Mouse (Mus musculus) kidney, postnatal 0 days (tissue): ENCODE measurements around the gene Gm37240. TPM values are rescaled to one million over a fixed set of nuclear protein-coding genes. Genes with fewer than 3 reads are reported as not detected.

Source experiments
- ATAC-seq: fragments of 200-750 bp; cut with Nextera tagmentation; replicated peaks from 2 replicates; pipeline ENCODE4 v1.8.0; 2017; ENCODE audit warnings: low read depth, moderate number of reproducible peaks, moderate TSS enrichment, moderate library complexity; ENCODE audit not compliant: low FRiP score
- DNase-seq: peaks from one replicate; pipeline ENCODE4 v3.0.0-alpha.2; 2016; ENCODE audit warnings: low spot score
- H3K27ac ChIP-seq: fragments of 300-500 bp; sonication (generic); 2 replicates; pipeline ENCODE4 v1.5.1; 2014; ENCODE audit warnings: mild to moderate bottlenecking
- H3K27me3 ChIP-seq: fragments of 300-500 bp; sonication (generic); 2 replicates; pipeline ENCODE4 v1.6.1; 2014; ENCODE audit warnings: low read length, mixed read lengths; ENCODE audit not compliant: insufficient read depth
- H3K36me3 ChIP-seq: fragments of 300-500 bp; sonication (generic); 2 replicates; pipeline ENCODE4 v1.6.1; 2014; ENCODE audit warnings: low read length, mixed read lengths; ENCODE audit not compliant: insufficient read depth
- H3K4me1 ChIP-seq: fragments of 300-500 bp; sonication (generic); replicated peaks from 2 replicates; pipeline ENCODE4 v1.6.1; 2014; ENCODE audit warnings: antibody characterized with exemption, low read length, mixed read lengths; ENCODE audit not compliant: insufficient read depth
- H3K4me2 ChIP-seq: fragments of 300-500 bp; sonication (generic); 2 replicates; pipeline ENCODE4 v1.6.1; 2014; ENCODE audit warnings: mild to moderate bottlenecking, low read length, moderate library complexity, mixed read lengths
- H3K4me3 ChIP-seq: fragments of 300-500 bp; sonication (generic); replicated peaks from 2 replicates; pipeline ENCODE4 v1.5.1; 2014; ENCODE audit warnings: low read depth, low read length
- H3K9ac ChIP-seq: fragments of 300-500 bp; sonication (generic); 2 replicates; pipeline ENCODE4 v1.6.1; 2014; ENCODE audit warnings: low read depth, low read length
- H3K9me3 ChIP-seq: fragments of 300-500 bp; sonication (generic); replicated peaks from 2 replicates; pipeline ENCODE4 v1.6.1; 2016; ENCODE audit warnings: low read length, inconsistent platforms, mixed read lengths
- CTCF ChIP-seq: IDR thresholded peaks from 2 replicates; pipeline ENCODE4 v1.5.1; 2016; ENCODE audit warnings: antibody characterized with exemption, low read depth, mild to moderate bottlenecking, moderate library complexity
- WGBS: fragments of 180-500 bp; shearing (Covaris S2); extraction: QIAGEN DNeasy Blood & Tissue Kit; methylation state at CpG from one replicate; pipeline ENCODE4 v1.1.7; 2014; 5-methylcytosine and 5-hydroxymethylcytosine counted together
- polyA plus RNA-seq: library from polyadenylated mRNA; unstranded; fragments of >200 nt; fragmentation: Nextera tagmentation; extraction: Ambion mirVana; gene quantifications from 2 replicates; pipeline ENCODE4 v1.2.1, GENCODE M21; 2015

Gm37240 gene
- polyA plus RNA-seq, 1 experiment from 2014 or later, result 10.8 TPM

- no peak for ATAC-seq
Measured at GRCm38 (mm10) chr3:85681136-85681535, 206.2 kb downstream of the Gm37240 start.

GRCm38 (mm10) chr3:85679960-85680359 lies 207.4 kb downstream of the Gm37240 start:
- TF ChIP-seq CTCF, result no peak
- Histone ChIP-seq H3K36me3 (no peaks in the 10 kb centered on the region), H3K4me2 (no peak overlapping the region), H3K4me1 (no peaks in the 10 kb centered on the region), H3K4me3 (no peak overlapping the region), H3K9ac (no peak overlapping the region), H3K27ac (no peak overlapping the region), H3K9me3 (no peaks in the 10 kb centered on the region), H3K27me3 (no peaks in the 10 kb centered on the region)
- ATAC-seq (no peak), DNase-seq (no peak)
- 89% methylated on average over 5 of the region's 5 CpGs for WGBS

More at GRCm38 (mm10) chr3:85681136-85681535, 206.2 kb downstream of the Gm37240 start:
- DNase-seq, result no peak
- H3K27me3 ChIP-seq, result no peaks in the 10 kb centered on the region
- H3K9ac ChIP-seq, result no peak overlapping the region
- no peak for TF ChIP-seq CTCF
- H3K4me2 ChIP-seq, result no peak overlapping the region
- H3K27ac ChIP-seq, result no peak overlapping the region
- H3K4me3 ChIP-seq, result no peak overlapping the region
- no peaks in the 10 kb centered on the region for H3K9me3 ChIP-seq
- WGBS, result 90% methylated on average over 7 of the region's 7 CpGs
- no peaks in the 10 kb centered on the region for H3K36me3 ChIP-seq
- H3K4me1 ChIP-seq, result no peaks in the 10 kb centered on the region

DNA sequence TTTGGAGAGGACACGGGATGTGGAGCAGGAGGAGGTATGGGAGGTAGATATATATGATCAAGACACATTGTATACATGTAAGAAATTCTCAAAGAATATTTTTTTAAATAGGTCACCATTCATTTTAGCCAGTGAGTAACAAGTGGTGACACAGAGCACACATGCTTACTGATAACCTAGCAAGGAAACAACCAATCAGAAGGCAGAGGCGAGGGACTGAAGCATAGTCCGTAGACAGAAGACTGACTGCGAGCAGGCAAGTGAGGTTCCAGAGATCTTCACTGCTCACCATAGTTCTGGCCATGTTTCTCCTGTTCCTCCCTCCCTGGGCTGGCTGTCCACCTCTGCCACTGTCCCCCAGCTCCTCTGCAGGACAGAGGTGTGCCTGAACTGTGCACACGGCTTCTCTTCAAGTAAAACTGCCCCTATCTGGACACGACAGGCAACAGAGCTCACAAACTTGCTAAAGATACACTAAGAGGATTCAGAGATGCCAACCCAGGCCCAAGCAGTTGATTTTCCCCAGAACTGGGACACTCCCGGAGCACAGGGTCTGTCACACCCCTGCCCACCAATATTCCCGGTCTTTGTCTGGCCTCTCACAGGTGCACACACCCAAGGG lies 207.9 kb downstream of the Gm37240 start:
- Histone ChIP-seq H3K27me3 (no peaks in the 10 kb centered on the region), H3K27ac (no peak overlapping the region), H3K4me3 (no peak overlapping the region), H3K36me3 (no peaks in the 10 kb centered on the region), H3K9me3 (no peaks in the 10 kb centered on the region), H3K9ac (no peak overlapping the region), H3K4me2 (no peak overlapping the region), H3K4me1 (no peaks in the 10 kb centered on the region)
- no peak for TF ChIP-seq CTCF
- WGBS, result 86% methylated on average over 8 of the region's 8 CpGs
- ATAC-seq, result no peak
- no peak for DNase-seq

GRCm38 (mm10) chr3:85677952-85678351 lies 209.4 kb downstream of the Gm37240 start:
- DNase-seq, result no peak
- TF ChIP-seq CTCF, result no peak
- Histone ChIP-seq H3K9me3 (no peaks in the 10 kb centered on the region), H3K27ac (no peak overlapping the region), H3K9ac (no peak overlapping the region), H3K36me3 (no peaks in the 10 kb centered on the region), H3K4me2 (no peak overlapping the region), H3K27me3 (no peaks in the 10 kb centered on the region), H3K4me1 (no peaks in the 10 kb centered on the region), H3K4me3 (no peak overlapping the region)
- 73% methylated on average over 3 of the region's 3 CpGs for WGBS
- ATAC-seq, result no peak

DNA sequence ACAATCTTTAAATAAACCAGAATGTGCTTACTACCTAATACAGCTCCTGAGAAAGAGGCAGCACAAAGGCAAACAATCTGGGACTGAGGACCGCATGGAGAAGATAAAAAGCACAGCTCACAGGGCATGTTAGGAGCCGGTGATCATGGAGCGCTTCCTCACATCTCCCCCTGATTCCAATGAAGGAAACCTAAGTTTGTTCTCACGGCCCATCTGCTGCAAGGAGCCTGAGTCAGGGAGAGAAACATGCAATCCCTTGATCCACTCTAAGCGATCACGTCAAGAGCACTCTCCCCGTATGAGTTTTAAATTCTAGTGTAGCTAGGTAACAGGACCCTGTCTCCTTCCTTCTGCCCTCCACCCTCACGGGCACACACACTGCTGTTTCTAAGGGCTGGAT lies 210.2 kb downstream of the Gm37240 start:
- H3K4me2 ChIP-seq, result no peak overlapping the region
- no peaks in the 10 kb centered on the region for H3K4me1 ChIP-seq
- no peaks in the 10 kb centered on the region for H3K9me3 ChIP-seq
- H3K36me3 ChIP-seq, result no peaks in the 10 kb centered on the region
- 79% methylated on average over 8 of the region's 8 CpGs for whole genome bisulfite sequencing
- DNase-seq (no peak), ATAC-seq (no peak)
- no peak overlapping the region for H3K9ac ChIP-seq
- no peak for TF ChIP-seq CTCF
- H3K27ac ChIP-seq, result no peak overlapping the region
- no peaks in the 10 kb centered on the region for H3K27me3 ChIP-seq
- no peak overlapping the region for H3K4me3 ChIP-seq

- H3K4me3 ChIP-seq, result no peak overlapping the region
- no peak overlapping the region for H3K27ac ChIP-seq
- no peak overlapping the region for H3K4me2 ChIP-seq
- WGBS, result 91% methylated on average over 6 of the region's 6 CpGs
- H3K9ac ChIP-seq, result no peak overlapping the region
- no peak for DNase-seq
- TF ChIP-seq CTCF, result no peak
- no peaks in the 10 kb centered on the region for H3K36me3 ChIP-seq
- H3K9me3 ChIP-seq, result no peaks in the 10 kb centered on the region
- no peaks in the 10 kb centered on the region for H3K27me3 ChIP-seq
- no peak for ATAC-seq
- H3K4me1 ChIP-seq, result 0 out of 2 replicates have a peak, but pooled peaks cover under 1% of the 10 kb centered on the region
Measured at GRCm38 (mm10) chr3:85669844-85670243, 217.5 kb downstream of the Gm37240 start.

GRCm38 (mm10) chr3:85667683-85668082 lies 219.6 kb downstream of the Gm37240 start:
- Histone ChIP-seq H3K27me3 (no peaks in the 10 kb centered on the region), H3K36me3 (no peaks in the 10 kb centered on the region), H3K4me3 (no peak overlapping the region), H3K27ac (no peak overlapping the region), H3K4me1 (0 out of 2 replicates have a peak, but pooled peaks cover 5% of the 10 kb centered on the region), H3K9ac (no peak overlapping the region), H3K9me3 (no peaks in the 10 kb centered on the region), H3K4me2 (no peak overlapping the region)
- WGBS, result 89% methylated on average over 6 of the region's 6 CpGs
- DNase-seq (no peak), ATAC-seq (no peak)
- no peak for TF ChIP-seq CTCF
